Mouse (Mus musculus): ENCODE measurements at regions not wholly inside any gene's neighbourhood (a gene's known extent, or its start where the extent isn't known, plus 50 kb on each side); places are given as distances from the start of the nearest gene placed in this dataset.

DNA sequence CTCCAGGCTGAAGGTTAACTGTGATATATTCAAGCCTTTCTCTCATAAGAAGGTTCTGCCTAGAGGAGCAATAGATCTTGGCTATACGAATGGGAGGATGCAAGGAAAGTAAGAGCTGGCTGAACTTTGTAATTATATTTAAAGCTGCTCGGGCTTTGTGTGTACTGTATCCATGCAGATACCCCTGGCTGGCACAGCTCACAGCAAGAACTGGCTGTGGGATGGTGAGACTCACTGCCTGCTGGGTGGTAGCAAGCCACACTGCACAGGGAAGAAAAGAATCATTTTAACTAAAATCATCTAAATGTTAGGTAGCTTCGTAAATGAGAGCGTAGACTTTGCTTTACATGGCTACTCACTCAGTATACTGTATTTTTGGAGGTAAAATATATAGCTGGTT is 599.2 kb downstream of the Bcl11a start:
- TF ChIP-seq CTCF (IDR thresholded peaks at IDR 0.05; ENCODE audit: low read depth, low read length) (no peak), POLR2A (IDR thresholded peaks at IDR 0.05; ENCODE audit: extremely low read depth, insufficient read depth, low read length) (no peak)
